Comparison of ENCODE assay signal across 8 mouse cellular contexts in genomic region chr3:84344725-84345645, GRCm38 (mm10). TPM values are rescaled to one million over a fixed set of nuclear protein-coding genes. Genes with fewer than 3 reads are reported as not detected.
DNase-seq lines count a peak whose midpoint lies in the region; ATAC-seq and TF ChIP-seq lines count a peak whose summit lies in the region.

No protein-coding gene starts in this region.

- peak; percentile 75 for DNase-seq in ES-E14 (ENCODE audit: low read depth, low spot score)
- DNase-seq in cerebellum, adult 11 months = peak; percentile 60
- DNase-seq in heart, postnatal 25 days (ENCODE audit: low spot score) = peak; percentile 66
- DNase-seq in layer of hippocampus, adult 11-12 months (ENCODE audit: low spot score) = peak; percentile 84
- DNase-seq in liver, postnatal 0 days = peak; percentile 86
- DNase-seq in testis, postnatal 10 days (ENCODE audit: low spot score) = peak; percentile 87

- peak; percentile 82 for ATAC-seq in forebrain, embryonic 15.5 days (replicated peaks)
- ATAC-seq in liver, postnatal 0 days = peak; percentile 75
- ATAC-seq in neural tube, embryonic 15.5 days (ENCODE audit: low FRiP score) = peak; percentile 86

- H3K27ac ChIP-seq in ES-E14 (ENCODE audit: insufficient read depth, low read depth, low read length, poor library complexity, severe bottlenecking) = no peak overlapping the region
- 0 out of 2 replicates have a peak overlapping the region, but pooled peaks have one; percentile 2 for H3K27ac ChIP-seq in forebrain, embryonic 15.5 days (replicated peaks)
- peak overlapping the region; percentile 41 for H3K27ac ChIP-seq in liver, postnatal 0 days (ENCODE audit: low read depth)
- H3K27ac ChIP-seq in neural tube, embryonic 15.5 days (replicated peaks) = peak overlapping the region; percentile 45; the same call in 1 of the 2 replicates

- H3K27me3 ChIP-seq in forebrain, embryonic 15.5 days = peaks cover 3% of the 10 kb centered on the region; the same call in 1 of the 2 replicates
- peaks cover 3% of the 10 kb centered on the region; the same call in 1 of the 2 replicates for H3K27me3 ChIP-seq in liver, postnatal 0 days (ENCODE audit: insufficient read depth, low read length)
- no peaks in the 10 kb centered on the region for H3K27me3 ChIP-seq in neural tube, embryonic 15.5 days (replicated peaks)

- H3K4me3 ChIP-seq in ES-E14 (ENCODE audit: insufficient read depth in 1 of 2, low read depth in 1 of 2, low read length in 2 of 2, poor library complexity in 1 of 2, severe bottlenecking in 1 of 2) = peak overlapping the region; percentile 50 to 63
- H3K4me3 ChIP-seq in forebrain, embryonic 15.5 days = peak overlapping the region; percentile 32
- H3K4me3 ChIP-seq in liver, postnatal 0 days (ENCODE audit: low read depth, low read length) = peak overlapping the region; percentile 21; the same call in 1 of the 2 replicates
- peak overlapping the region; percentile 39 for H3K4me3 ChIP-seq in neural tube, embryonic 15.5 days (replicated peaks)

- no peaks in the 10 kb centered on the region for H3K9me3 ChIP-seq in ES-E14 (ENCODE audit: control insufficient read depth, insufficient read depth, low read depth, low read length)
- H3K9me3 ChIP-seq in forebrain, embryonic 15.5 days = no peaks in the 10 kb centered on the region
- H3K9me3 ChIP-seq in liver, postnatal 0 days (ENCODE audit: low read length) = no peaks in the 10 kb centered on the region
- H3K9me3 ChIP-seq in neural tube, embryonic 15.5 days (replicated peaks) = no peaks in the 10 kb centered on the region

- H3K9ac ChIP-seq in ES-E14 (ENCODE audit: insufficient read depth, low read depth, low read length, poor library complexity, severe bottlenecking) = no peak overlapping the region
- no peak overlapping the region for H3K9ac ChIP-seq in forebrain, embryonic 15.5 days (replicated peaks)
- no peak overlapping the region for H3K9ac ChIP-seq in liver, postnatal 0 days (replicated peaks)
- peak overlapping the region; percentile 28; the same call in 1 of the 2 replicates for H3K9ac ChIP-seq in neural tube, embryonic 15.5 days (replicated peaks)

- in situ Hi-C loops in ES-E14 (cut with MboI; ENCODE audit: low sequenced_read_pairs in 2 of 2, unreplicated experiment in 2 of 2) = loop anchor here (10.0 to 25.0 kb wide), 2 partner anchors 190 to 192 kb away; no protein-coding TSS in a partner anchor

- H3K4me1 ChIP-seq in ES-E14 (ENCODE audit: control insufficient read depth in 2 of 2, insufficient read depth in 2 of 2, low read length in 2 of 2, poor library complexity in 1 of 2) = peaks cover 2 to 10% of the 10 kb centered on the region in 2 experiments; a peak in 2 of 4 replicates
- H3K4me1 ChIP-seq in forebrain, embryonic 15.5 days = peaks cover 16% of the 10 kb centered on the region
- H3K4me1 ChIP-seq in liver, postnatal 0 days (ENCODE audit: insufficient read depth) = peaks cover 30% of the 10 kb centered on the region
- H3K4me1 ChIP-seq in neural tube, embryonic 15.5 days = peaks cover 29% of the 10 kb centered on the region

- peak; percentile 92 for TF ChIP-seq CTCF in liver, postnatal 0 days (IDR thresholded peaks at IDR 0.05; ENCODE audit: low read depth)

- H3K36me3 ChIP-seq in ES-E14 (ENCODE audit: control insufficient read depth, insufficient read depth, low read length, poor library complexity, severe bottlenecking) = no peaks in the 10 kb centered on the region
- no peaks in the 10 kb centered on the region for H3K36me3 ChIP-seq in forebrain, embryonic 15.5 days
- H3K36me3 ChIP-seq in liver, postnatal 0 days (replicated peaks; ENCODE audit: insufficient read depth, low read length) = no peaks in the 10 kb centered on the region
- no peaks in the 10 kb centered on the region for H3K36me3 ChIP-seq in neural tube, embryonic 15.5 days

- WGBS in forebrain, embryonic 15.5 days = 13% methylated on average over 28 of the region's 28 CpGs
- 7% methylated on average over 28 of the region's 28 CpGs for WGBS in liver, postnatal 0 days (ENCODE audit: insufficient replicate concordance)
- WGBS in neural tube, embryonic 15.5 days = 14% methylated on average over 28 of the region's 28 CpGs

- peak; percentile 60; the same call in 1 of the 2 replicates for TF ChIP-seq EP300 in liver, postnatal 0 days (IDR thresholded peaks at IDR 0.05; ENCODE audit: low read depth)

- peak overlapping the region; percentile 73 for H3K4me2 ChIP-seq in forebrain, embryonic 15.5 days (replicated peaks)
- peak overlapping the region; percentile 71 for H3K4me2 ChIP-seq in liver, postnatal 0 days (ENCODE audit: low read depth, low read length)
- peak overlapping the region; percentile 81 for H3K4me2 ChIP-seq in neural tube, embryonic 15.5 days

- intact Hi-C loops in heart, postnatal 25 days (cut with DNase I) = loop anchor here (2.0 to 10.0 kb wide), 2 partner anchors 196 to 560 kb away; no protein-coding TSS in a partner anchor

TF ChIP-seq in ES-E14, 5 proteins besides CTCF, POLR2A, EP300 and RAD21:
- no peak for TF ChIP-seq HCFC1 (IDR thresholded peaks at IDR 0.05; ENCODE audit: borderline replicate concordance, insufficient read depth, low read length)
- TF ChIP-seq MAFK (IDR thresholded peaks at IDR 0.05; ENCODE audit: insufficient read depth, low read depth, low read length) = no peak
- TF ChIP-seq ZNF384 (IDR thresholded peaks at IDR 0.05; ENCODE audit: low read depth, low read length) = no peak
- peak; percentile 71; the same call in 1 of the 2 replicates for TF ChIP-seq ZC3H11A (IDR thresholded peaks at IDR 0.05; ENCODE audit: borderline replicate concordance, low read depth, low read length)
- no peak for TF ChIP-seq CHD2 (IDR thresholded peaks at IDR 0.05; ENCODE audit: low read depth, low read length)

RNA-seq across cellular contexts. Expression of gene Trim2, which starts 38.3 kb away (rescaled TPM):
- 27.3 and 50.2 TPM in 2 replicates for total RNA-seq in ES-E14 (2012; rRNA removed)
- 188 and 194 TPM in 2 replicates for polyA plus RNA-seq in forebrain, embryonic 15.5 days (2015; fragmentation: Nextera tagmentation; extraction: Ambion mirVana)
- 1 to 10 TPM; 6.4 to 7.5 TPM for total RNA-seq in heart, postnatal 25 days (2021)
- polyA plus RNA-seq in liver, postnatal 0 days (2015; fragmentation: Nextera tagmentation; extraction: Ambion mirVana) = 2.7 and 2.9 TPM in 2 replicates
- polyA plus RNA-seq in neural tube, embryonic 15.5 days (2015; fragmentation: Nextera tagmentation; extraction: Ambion mirVana) = 108 and 137 TPM in 2 replicates

Comparison
In these comparisons a context has a peak if more than half of its experiments do, and no peak if none do; other contexts are left out.
1. RNA of gene Trim2, which starts 38.3 kb away (polyA plus RNA-seq): 188 to 194 TPM in forebrain, embryonic 15.5 days and 108 to 137 TPM in neural tube, embryonic 15.5 days; 2.7 to 2.9 TPM in liver, postnatal 0 days; every median in the first group is over 10 times any median in the second.
2. Peak in every context shown above with its lines, with median percentiles within 50 percentile points of each other: DNase-seq, H3K4me3 ChIP-seq, ATAC-seq and H3K4me2 ChIP-seq.